In genomic region chr5:48113400-48113799, GRCm38 (mm10) we compare ENCODE assay signal across 16 mouse cellular contexts.
A peak's percentile ranks its signal among the peaks of the same experiment; 100 is the strongest.
DNase-seq lines count a peak whose midpoint lies in the region; ATAC-seq and TF ChIP-seq lines count a peak whose summit lies in the region.
"Had no signal": no experiment of that assay in that cellular context is flagged by ENCODE, and none has a peak within 500 bp of the region (broad histone marks: within the 10 kb centered on the region; RNA-seq: fewer than 3 reads in every experiment).

No protein-coding gene starts in this region.

- peak; percentile 42 for TF ChIP-seq CTCF in left cerebral cortex, adult 2 months (IDR thresholded peaks at IDR 0.05)
- peak; percentile 18; the same call in 1 of the 2 replicates for TF ChIP-seq CTCF in E14TG2a.4 (conservative IDR thresholded peaks at IDR 0.05; ENCODE audit: low read length)

- DNase-seq in embryo, embryonic 11 days, result peak; percentile 32
- DNase-seq in embryo, embryonic 10 days (ENCODE audit: low spot score), result no peak
- no peak for DNase-seq in left cerebral cortex, adult 2 months (ENCODE audit: extremely low spot score in 1 of 2, low spot score in 2 of 2)
- no peak for DNase-seq in left cerebral cortex, postnatal 36 days (ENCODE audit: low spot score in 2 of 2)
- DNase-seq in cerebellum, postnatal 14 days, result no peak
- no peak for DNase-seq in adrenal gland, adult 8-10 months
- DNase-seq: adrenal gland, postnatal 36 days; cerebellum, adult 11 months; right cerebral cortex, postnatal 14 days; thymus, postnatal 14 days had no signal

- ATAC-seq in forebrain, embryonic 16.5 days, result peak; percentile 80

- H3K36me3 ChIP-seq in E14TG2a.4 (ENCODE audit: insufficient read depth, low read length), result no peaks in the 10 kb centered on the region
- H3K36me3 ChIP-seq in forebrain, embryonic 16.5 days (ENCODE audit: control insufficient read depth, insufficient read depth), result no peaks in the 10 kb centered on the region
- H3K36me3 ChIP-seq: embryonic facial prominence, embryonic 13.5 days; hindbrain, embryonic 12.5 days; limb, embryonic 15.5 days; neural tube, embryonic 12.5 days had no signal

- H3K4me2 ChIP-seq in forebrain, embryonic 16.5 days (ENCODE audit: low read length), result no peak overlapping the region
- H3K4me2 ChIP-seq: embryonic facial prominence, embryonic 13.5 days; hindbrain, embryonic 12.5 days; limb, embryonic 15.5 days; neural tube, embryonic 12.5 days had no signal

- WGBS in forebrain, embryonic 16.5 days, result 7% methylated on average over 1 of the region's 1 CpGs

- intact Hi-C loops in left cerebral cortex, adult 2 months (cut with DNase I), result no loop called here
- intact Hi-C loops in left cerebral cortex, postnatal 36 days (cut with DNase I), result no loop called here

- no peak overlapping the region for H3K27ac ChIP-seq in left cerebral cortex, adult 2 months
- H3K27ac ChIP-seq in forebrain, embryonic 16.5 days (ENCODE audit: low read length), result no peak overlapping the region
- H3K27ac ChIP-seq: embryonic facial prominence, embryonic 13.5 days; hindbrain, embryonic 12.5 days; limb, embryonic 15.5 days; neural tube, embryonic 12.5 days had no signal

- no peaks in the 10 kb centered on the region for H3K27me3 ChIP-seq in E14TG2a.4 (ENCODE audit: insufficient read depth, low read length)
- no peaks in the 10 kb centered on the region for H3K27me3 ChIP-seq in forebrain, embryonic 16.5 days (replicated peaks; ENCODE audit: control insufficient read depth, insufficient read depth, low read length)
- H3K27me3 ChIP-seq: embryonic facial prominence, embryonic 13.5 days; hindbrain, embryonic 12.5 days; limb, embryonic 15.5 days; neural tube, embryonic 12.5 days had no signal

- no peak overlapping the region for H3K9ac ChIP-seq in forebrain, embryonic 16.5 days (replicated peaks; ENCODE audit: low read depth, low read length)
- H3K9ac ChIP-seq: embryonic facial prominence, embryonic 13.5 days; hindbrain, embryonic 12.5 days; limb, embryonic 15.5 days; neural tube, embryonic 12.5 days had no signal

- H3K4me3 ChIP-seq in left cerebral cortex, adult 2 months, result no peak overlapping the region
- no peak overlapping the region for H3K4me3 ChIP-seq in E14TG2a.4 (replicated peaks; ENCODE audit: low read length)
- no peak overlapping the region for H3K4me3 ChIP-seq in forebrain, embryonic 16.5 days (replicated peaks; ENCODE audit: low read length)
- H3K4me3 ChIP-seq: embryonic facial prominence, embryonic 13.5 days; hindbrain, embryonic 12.5 days; limb, embryonic 15.5 days; neural tube, embryonic 12.5 days had no signal

- H3K4me1 ChIP-seq in E14TG2a.4 (replicated peaks; ENCODE audit: low read depth, low read length), result no peaks in the 10 kb centered on the region
- H3K4me1 ChIP-seq in forebrain, embryonic 16.5 days (replicated peaks; ENCODE audit: control insufficient read depth, insufficient read depth, low read length), result no peaks in the 10 kb centered on the region; the same call in 1 of the 2 replicates
- H3K4me1 ChIP-seq: embryonic facial prominence, embryonic 13.5 days; limb, embryonic 15.5 days; neural tube, embryonic 12.5 days had no signal

- no peaks in the 10 kb centered on the region for H3K9me3 ChIP-seq in E14TG2a.4 (ENCODE audit: low read length)
- H3K9me3 ChIP-seq in forebrain, embryonic 16.5 days (ENCODE audit: control insufficient read depth, low read length), result no peaks in the 10 kb centered on the region
- H3K9me3 ChIP-seq: embryonic facial prominence, embryonic 13.5 days; hindbrain, embryonic 12.5 days; limb, embryonic 15.5 days; neural tube, embryonic 12.5 days had no signal
